26 mouse cellular contexts compared by ENCODE assay signal in genomic region chr4:150260111-150260510, GRCm38 (mm10). TPM values are rescaled to one million over a fixed set of nuclear protein-coding genes. Genes with fewer than 3 reads are reported as not detected.
DNase-seq lines count a peak whose midpoint lies in the region; ATAC-seq lines count a peak whose summit lies in the region.
"Had no signal": no experiment of that assay in that cellular context is flagged by ENCODE, and none has a peak within 500 bp of the region (broad histone marks: within the 10 kb centered on the region; RNA-seq: fewer than 3 reads in every experiment).

No protein-coding gene starts in this region.

- H3K4me2 ChIP-seq in forebrain, embryonic 15.5 days (replicated peaks), result no peak overlapping the region
- H3K4me2 ChIP-seq in midbrain, embryonic 13.5 days (replicated peaks), result no peak overlapping the region
- no peak overlapping the region for H3K4me2 ChIP-seq in midbrain, embryonic 14.5 days (ENCODE audit: low read length)
- H3K4me2 ChIP-seq: embryonic facial prominence, embryonic 12.5 days; embryonic facial prominence, embryonic 15.5 days; forebrain, embryonic 13.5 days; heart, embryonic 13.5 days; hindbrain, embryonic 14.5 days had no signal

- H3K36me3 ChIP-seq in forebrain, embryonic 10.5 days (replicated peaks), result peaks cover 35% of the 10 kb centered on the region
- no peaks in the 10 kb centered on the region for H3K36me3 ChIP-seq in forebrain, embryonic 15.5 days
- H3K36me3 ChIP-seq in midbrain, embryonic 13.5 days, result no peaks in the 10 kb centered on the region
- no peaks in the 10 kb centered on the region for H3K36me3 ChIP-seq in midbrain, embryonic 14.5 days (ENCODE audit: control insufficient read depth, insufficient read depth, low read length)
- H3K36me3 ChIP-seq: embryonic facial prominence, embryonic 12.5 days; embryonic facial prominence, embryonic 15.5 days had no signal

- H3K4me3 ChIP-seq in forebrain, embryonic 10.5 days, result no peak overlapping the region
- H3K4me3 ChIP-seq in forebrain, embryonic 15.5 days, result no peak overlapping the region
- H3K4me3 ChIP-seq in midbrain, embryonic 13.5 days (replicated peaks), result no peak overlapping the region
- H3K4me3 ChIP-seq in midbrain, embryonic 14.5 days (replicated peaks; ENCODE audit: low read depth, low read length), result no peak overlapping the region
- H3K4me3 ChIP-seq: embryonic facial prominence, embryonic 12.5 days; embryonic facial prominence, embryonic 15.5 days; forebrain, embryonic 13.5 days; heart, adult 2 months; heart, embryonic 10.5 days; heart, embryonic 13.5 days had no signal

- H3K9ac ChIP-seq in forebrain, embryonic 15.5 days (replicated peaks), result no peak overlapping the region
- H3K9ac ChIP-seq in midbrain, embryonic 13.5 days (replicated peaks), result 0 out of 2 replicates have a peak overlapping the region, but pooled peaks have one; percentile 1
- H3K9ac ChIP-seq in midbrain, embryonic 14.5 days (replicated peaks; ENCODE audit: low read length), result no peak overlapping the region
- H3K9ac ChIP-seq: embryonic facial prominence, embryonic 12.5 days; embryonic facial prominence, embryonic 15.5 days; forebrain, embryonic 13.5 days; heart, embryonic 13.5 days; hindbrain, embryonic 14.5 days had no signal

- DNase-seq in forebrain, embryonic 10.5 days (ENCODE audit: extremely low spot score, low spot score), result no peak
- no peak for DNase-seq in midbrain, embryonic 14.5 days
- DNase-seq in retina, embryonic 14.5 days (ENCODE audit: low spot score), result peak; percentile 62
- no peak for DNase-seq in kidney, adult 9 months
- no peak for DNase-seq in embryo, embryonic 11 days
- DNase-seq: adrenal gland, postnatal 10 days; adrenal gland, postnatal 36 days; cerebellum, adult 18-20 months; cerebellum, postnatal 14 days; gastrocnemius, postnatal 10 days; gastrocnemius, postnatal 36 days; heart, adult 2 months; heart, postnatal 14 days; heart, postnatal 4 days had no signal

- H3K27ac ChIP-seq in forebrain, embryonic 10.5 days, result 0 out of 2 replicates have a peak overlapping the region, but pooled peaks have one; percentile 48
- no peak overlapping the region for H3K27ac ChIP-seq in forebrain, embryonic 15.5 days (replicated peaks)
- peak overlapping the region; percentile 51; the same call in 1 of the 2 replicates for H3K27ac ChIP-seq in midbrain, embryonic 13.5 days
- H3K27ac ChIP-seq in midbrain, embryonic 14.5 days (replicated peaks; ENCODE audit: low read depth, low read length), result no peak overlapping the region
- H3K27ac ChIP-seq: embryonic facial prominence, embryonic 12.5 days; embryonic facial prominence, embryonic 15.5 days; forebrain, embryonic 13.5 days; heart, adult 2 months; heart, embryonic 10.5 days; heart, embryonic 13.5 days; hindbrain, embryonic 14.5 days; hindbrain, postnatal 0 days had no signal

- no peak for ATAC-seq in forebrain, embryonic 15.5 days (replicated peaks)
- ATAC-seq in midbrain, embryonic 13.5 days, result no peak
- no peak for ATAC-seq in midbrain, embryonic 14.5 days (ENCODE audit: low FRiP score, low TSS enrichment)
- ATAC-seq: forebrain, embryonic 13.5 days; hindbrain, postnatal 0 days; inflammation-experienced regulatory T-cells, adult 6 months had no signal

- peaks cover 41% of the 10 kb centered on the region for H3K4me1 ChIP-seq in forebrain, embryonic 10.5 days
- H3K4me1 ChIP-seq in forebrain, embryonic 15.5 days, result peaks cover 19% of the 10 kb centered on the region
- peaks cover 33% of the 10 kb centered on the region for H3K4me1 ChIP-seq in midbrain, embryonic 13.5 days (replicated peaks)
- 0 out of 2 replicates have a peak, but pooled peaks cover 11% of the 10 kb centered on the region for H3K4me1 ChIP-seq in midbrain, embryonic 14.5 days (ENCODE audit: control insufficient read depth, insufficient read depth, low read length)

- 48% methylated on average over 7 of the region's 7 CpGs for WGBS in forebrain, embryonic 10.5 days
- WGBS in forebrain, embryonic 15.5 days, result 24% methylated on average over 7 of the region's 7 CpGs
- 43% methylated on average over 7 of the region's 7 CpGs for WGBS in midbrain, embryonic 13.5 days
- 35% methylated on average over 7 of the region's 7 CpGs for WGBS in midbrain, embryonic 14.5 days

- H3K9me3 ChIP-seq in forebrain, embryonic 10.5 days, result no peaks in the 10 kb centered on the region
- H3K9me3 ChIP-seq in forebrain, embryonic 15.5 days, result no peaks in the 10 kb centered on the region
- H3K9me3 ChIP-seq in midbrain, embryonic 13.5 days, result no peaks in the 10 kb centered on the region
- H3K9me3 ChIP-seq in midbrain, embryonic 14.5 days (ENCODE audit: control insufficient read depth, low read length), result no peaks in the 10 kb centered on the region
- H3K9me3 ChIP-seq: embryonic facial prominence, embryonic 12.5 days; embryonic facial prominence, embryonic 15.5 days; forebrain, embryonic 13.5 days; heart, embryonic 10.5 days; heart, embryonic 13.5 days had no signal

- H3K27me3 ChIP-seq in forebrain, embryonic 10.5 days (ENCODE audit: poor library complexity, severe bottlenecking), result 0 out of 2 replicates have a peak, but pooled peaks cover 3% of the 10 kb centered on the region
- H3K27me3 ChIP-seq in forebrain, embryonic 15.5 days, result no peaks in the 10 kb centered on the region
- H3K27me3 ChIP-seq in midbrain, embryonic 13.5 days, result no peaks in the 10 kb centered on the region
- no peaks in the 10 kb centered on the region for H3K27me3 ChIP-seq in midbrain, embryonic 14.5 days (ENCODE audit: control insufficient read depth, insufficient read depth, low read length)
- H3K27me3 ChIP-seq: embryonic facial prominence, embryonic 12.5 days; embryonic facial prominence, embryonic 15.5 days; forebrain, embryonic 13.5 days; heart, embryonic 13.5 days had no signal

RNA-seq across cellular contexts. Expression of gene Rere, which starts 21.3 kb away (rescaled TPM):
- 26.8 and 31.1 TPM in 2 replicates for polyA plus RNA-seq in forebrain, embryonic 10.5 days (2016; fragmentation: Nextera tagmentation; extraction: Ambion mirVana)
- polyA plus RNA-seq in forebrain, embryonic 15.5 days (2015; fragmentation: Nextera tagmentation; extraction: Ambion mirVana), result 26.6 and 32.0 TPM in 2 replicates
- polyA plus RNA-seq in midbrain, embryonic 13.5 days (2015; fragmentation: Nextera tagmentation; extraction: Ambion mirVana), result 42.4 and 43.6 TPM in 2 replicates
- polyA plus RNA-seq in midbrain, embryonic 14.5 days (2014; fragmentation: Nextera tagmentation; extraction: Ambion mirVana), result 37.6 and 48.6 TPM in 2 replicates

RNA-seq across cellular contexts. Expression of gene Eno1, which starts 23.6 kb away (rescaled TPM):
- polyA plus RNA-seq in forebrain, embryonic 10.5 days (2016; fragmentation: Nextera tagmentation; extraction: Ambion mirVana), result 3,430 and 3,707 TPM in 2 replicates
- polyA plus RNA-seq in forebrain, embryonic 15.5 days (2015; fragmentation: Nextera tagmentation; extraction: Ambion mirVana), result 953 and 957 TPM in 2 replicates
- polyA plus RNA-seq in midbrain, embryonic 13.5 days (2015; fragmentation: Nextera tagmentation; extraction: Ambion mirVana), result 945 and 955 TPM in 2 replicates
- 935 and 972 TPM in 2 replicates for polyA plus RNA-seq in midbrain, embryonic 14.5 days (2014; fragmentation: Nextera tagmentation; extraction: Ambion mirVana)

RNA-seq across cellular contexts. Expression of gene Car6, which starts 59.0 kb away (rescaled TPM):
- 0.22 TPM in 1 of 2 replicates, not detected in the other for polyA plus RNA-seq in forebrain, embryonic 10.5 days (2016; fragmentation: Nextera tagmentation; extraction: Ambion mirVana)
- not detected in 2 replicates for polyA plus RNA-seq in forebrain, embryonic 15.5 days (2015; fragmentation: Nextera tagmentation; extraction: Ambion mirVana)
- not detected in 2 replicates for polyA plus RNA-seq in midbrain, embryonic 13.5 days (2015; fragmentation: Nextera tagmentation; extraction: Ambion mirVana)
- polyA plus RNA-seq in midbrain, embryonic 14.5 days (2014; fragmentation: Nextera tagmentation; extraction: Ambion mirVana), result 0.32 TPM in 1 of 2 replicates, not detected in the other
- polyA plus RNA-seq: forebrain, embryonic 13.5 days; heart, adult 2 months; heart, embryonic 10.5 days; heart, embryonic 13.5 days; heart, embryonic 16.5 days; hindbrain, embryonic 11.5 days; hindbrain, embryonic 14.5 days; hindbrain, postnatal 0 days; inflammation-experienced regulatory T-cells, adult 6 months had no signal

Comparison
In these comparisons a context has a peak if more than half of its experiments do, and no peak if none do; other contexts are left out.
1. H3K27ac ChIP-seq: peak in forebrain, embryonic 10.5 days (single experiment) and midbrain, embryonic 13.5 days (single experiment); none in forebrain, embryonic 15.5 days (single experiment) and midbrain, embryonic 14.5 days (single experiment).